Mouse (Mus musculus) erythroblast, embryonic 14.5 days (primary cell): ENCODE data around the gene Gm28051.

Experiments
- GATA1 ChIP-seq: IDR thresholded peaks from 2 replicates; pipeline ENCODE4 v1.6.1; 2012; ENCODE audit warnings: low read length, inconsistent platforms, mixed read lengths
- TAL1 ChIP-seq: IDR thresholded peaks from 3 replicates; pipeline ENCODE4 v1.6.1; 2012; ENCODE audit warnings: low read length, inconsistent platforms, mixed read lengths

DNA sequence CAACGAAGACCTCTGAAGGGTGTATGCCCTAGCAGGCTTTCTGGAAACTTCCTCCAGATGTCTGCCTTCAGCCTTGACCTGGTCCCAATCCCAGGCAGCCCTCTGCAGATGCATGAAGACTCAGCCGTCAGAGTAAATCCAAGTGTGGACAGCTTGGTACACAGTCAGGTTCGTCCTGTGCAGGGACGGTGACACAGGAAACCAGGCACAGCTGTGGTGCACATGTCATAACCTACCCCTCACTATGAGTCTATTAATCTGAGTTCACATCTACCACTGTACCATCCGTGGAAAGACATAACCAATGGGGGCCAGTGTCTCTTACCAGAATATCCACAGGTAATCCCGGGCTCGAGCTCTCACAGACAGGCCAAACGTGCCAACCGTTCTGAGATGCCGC lies 83.0 kb downstream of the Gm28051 start:
- TF ChIP-seq TAL1 (no peak), GATA1 (no peak)
